Mouse (Mus musculus): ENCODE measurements at regions not wholly inside any gene's neighbourhood (a gene's known extent, or its start where the extent isn't known, plus 50 kb on each side); places are given as distances from the start of the nearest gene placed in this dataset.

- no peak for DNase-seq (ENCODE audit: low spot score)
Observed at GRCm38 (mm10) chr1:52397460-52397859, 103.0 kb downstream of the Nab1 start.

- DNase-seq (ENCODE audit: low spot score): no peak
Observed at GRCm38 (mm10) chr1:52392933-52393332, 107.5 kb downstream of the Nab1 start.

GRCm38 (mm10) chr1:52388836-52389235, 111.6 kb downstream of the Nab1 start:
- no peak for DNase-seq (ENCODE audit: low spot score)

- DNase-seq (ENCODE audit: low spot score): no peak
Observed at GRCm38 (mm10) chr1:52388118-52388517, 112.4 kb downstream of the Nab1 start.

- no peak for DNase-seq (ENCODE audit: low spot score)
Observed at GRCm38 (mm10) chr1:52387062-52387461, 113.4 kb downstream of the Nab1 start.

GRCm38 (mm10) chr1:52375320-52375719, 125.2 kb downstream of the Nab1 start:
- DNase-seq (ENCODE audit: low spot score): no peak

GRCm38 (mm10) chr1:52374666-52375065, 125.8 kb downstream of the Nab1 start:
- DNase-seq (ENCODE audit: low spot score): no peak

- DNase-seq (ENCODE audit: low spot score): no peak
Observed at GRCm38 (mm10) chr1:52373817-52374216, 126.7 kb downstream of the Nab1 start.

GRCm38 (mm10) chr1:52366386-52366785, 133.4 kb upstream of the Gls start:
- DNase-seq (ENCODE audit: low spot score): no peak

- DNase-seq (ENCODE audit: low spot score): no peak
Observed at GRCm38 (mm10) chr1:52363625-52364024, 130.6 kb upstream of the Gls start.

- no peak for DNase-seq (ENCODE audit: low spot score)
Observed at GRCm38 (mm10) chr1:52362976-52363375, 129.9 kb upstream of the Gls start.

GRCm38 (mm10) chr1:52354041-52354582, 121.1 kb upstream of the Gls start:
- peak; percentile 70 for DNase-seq (ENCODE audit: low spot score)

- no peak for DNase-seq (ENCODE audit: low spot score)
Observed at GRCm38 (mm10) chr1:52342127-52342526, 109.1 kb upstream of the Gls start.

GRCm38 (mm10) chr1:52338704-52339103, 105.7 kb upstream of the Gls start:
- no peak for DNase-seq (ENCODE audit: low spot score)

GRCm38 (mm10) chr1:52338243-52338642, 105.2 kb upstream of the Gls start:
- no peak for DNase-seq (ENCODE audit: low spot score)

GRCm38 (mm10) chr1:52336696-52337095, 103.7 kb upstream of the Gls start:
- no peak for DNase-seq (ENCODE audit: low spot score)

GRCm38 (mm10) chr1:52332013-52332412, 99.0 kb upstream of the Gls start:
- DNase-seq (ENCODE audit: low spot score): no peak

GRCm38 (mm10) chr1:52331442-52331841, 98.4 kb upstream of the Gls start:
- DNase-seq (ENCODE audit: low spot score): no peak

GRCm38 (mm10) chr1:52330496-52330895, 97.5 kb upstream of the Gls start:
- no peak for DNase-seq (ENCODE audit: low spot score)

- DNase-seq (ENCODE audit: low spot score): no peak
Observed at GRCm38 (mm10) chr1:52328507-52328906, 95.5 kb upstream of the Gls start.

GRCm38 (mm10) chr1:52324356-52324755, 91.3 kb upstream of the Gls start:
- DNase-seq (ENCODE audit: low spot score): no peak

- DNase-seq (ENCODE audit: low spot score): no peak
Observed at GRCm38 (mm10) chr1:52312076-52312633, 79.1 kb upstream of the Gls start.

- DNase-seq (ENCODE audit: low spot score): peak; percentile 64
Observed at GRCm38 (mm10) chr1:52306892-52307291, 73.9 kb upstream of the Gls start.
